Mouse (Mus musculus) hindbrain, embryonic 13.5 days (tissue): Measurements from ENCODE around the gene Zfp853. TPM values are rescaled to one million over a fixed set of nuclear protein-coding genes. Genes with fewer than 3 reads are reported as not detected.
A peak's percentile ranks its signal among the peaks of the same experiment; 100 is the strongest.

Source experiments
- ATAC-seq: fragments of 200-750 bp; cut with Nextera tagmentation; 2 replicates; pipeline ENCODE4 v1.8.0; 2017; ENCODE audit warnings: moderate TSS enrichment; ENCODE audit not compliant: low FRiP score
- H3K27ac ChIP-seq: fragments of 300-500 bp; sonication (generic); 2 replicates; pipeline ENCODE4 v1.5.1; 2015; ENCODE audit warnings: inconsistent platforms, mild to moderate bottlenecking, moderate library complexity
- H3K27me3 ChIP-seq: fragments of 300-500 bp; sonication (generic); 2 replicates; pipeline ENCODE4 v1.6.1; 2015; ENCODE audit warnings: mild to moderate bottlenecking, inconsistent platforms
- H3K36me3 ChIP-seq: fragments of 300-500 bp; sonication (generic); 2 replicates; pipeline ENCODE4 v1.6.1; 2015; ENCODE audit warnings: mild to moderate bottlenecking, inconsistent platforms
- H3K4me1 ChIP-seq: fragments of 300-500 bp; sonication (generic); replicated peaks from 2 replicates; pipeline ENCODE4 v1.6.1; 2015; ENCODE audit warnings: inconsistent platforms
- H3K4me2 ChIP-seq: fragments of 300-500 bp; sonication (generic); 2 replicates; pipeline ENCODE4 v1.6.1; 2015; ENCODE audit warnings: inconsistent platforms, mild to moderate bottlenecking, moderate library complexity
- H3K4me3 ChIP-seq: fragments of 300-500 bp; sonication (generic); 2 replicates; pipeline ENCODE4 v1.5.1; 2015; ENCODE audit warnings: mild to moderate bottlenecking, inconsistent platforms
- H3K9ac ChIP-seq: fragments of 300-500 bp; sonication (generic); 2 replicates; pipeline ENCODE4 v1.6.1; 2015; ENCODE audit warnings: mild to moderate bottlenecking, inconsistent platforms
- H3K9me3 ChIP-seq: fragments of 300-500 bp; sonication (generic); 2 replicates; pipeline ENCODE4 v1.6.1; 2016; ENCODE audit warnings: inconsistent platforms
- WGBS: fragments of 180-500 bp; shearing (Covaris S2); methylation state at CpG from one replicate; pipeline ENCODE4 v1.1.7; 2015; 5-methylcytosine and 5-hydroxymethylcytosine counted together
- polyA plus RNA-seq: library from polyadenylated mRNA; unstranded; fragments of >200 nt; fragmentation: Nextera tagmentation; extraction: Ambion mirVana; gene quantifications from 2 replicates; pipeline ENCODE4 v1.2.1, GENCODE M21; 2015

The Zfp853 gene
- polyA plus RNA-seq, 1 experiment from 2014 or later = not detected

DNA sequence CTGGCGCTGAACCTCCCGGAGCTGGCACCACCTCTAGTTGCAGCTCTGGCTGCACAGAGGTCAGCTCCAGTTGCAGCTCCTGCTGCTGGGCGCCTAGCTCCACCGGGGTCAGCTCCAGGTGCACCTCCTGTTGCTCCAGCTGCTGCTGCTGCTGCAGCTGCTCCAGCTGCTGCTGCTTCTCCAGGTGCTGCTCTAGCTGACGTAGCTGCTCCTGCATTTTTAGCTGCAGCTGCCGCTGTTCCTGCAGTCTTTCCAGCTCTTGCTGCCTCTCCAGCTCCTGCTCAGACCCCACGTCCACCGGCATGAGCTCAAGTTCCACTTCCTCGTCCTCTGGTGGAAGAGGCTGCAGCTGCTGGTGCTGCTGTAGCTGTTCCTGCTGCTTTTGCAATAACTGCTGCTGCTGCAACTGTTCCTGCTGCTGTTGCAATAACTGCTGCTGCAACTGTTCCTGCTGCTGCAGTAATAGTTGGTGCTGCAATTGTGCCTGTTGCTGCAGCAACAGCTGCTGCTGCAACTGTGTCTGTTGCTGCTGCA lies 5.0 kb downstream of the Zfp853 start:
- peak overlapping the region; percentile 30 for H3K4me3 ChIP-seq
- H3K27ac ChIP-seq = no peak overlapping the region
- H3K4me2 ChIP-seq = peak overlapping the region; percentile 48
- H3K4me1 ChIP-seq = peaks cover 26% of the 10 kb centered on the region
- ATAC-seq = no peak
- H3K27me3 ChIP-seq = peaks cover 95% of the 10 kb centered on the region
- H3K9ac ChIP-seq = peak overlapping the region; percentile 56; the same call in 1 of the 2 replicates
- 16% methylated on average over 9 of the region's 9 CpGs for WGBS
- peaks cover 7% of the 10 kb centered on the region; the same call in 1 of the 2 replicates for H3K36me3 ChIP-seq
- no peaks in the 10 kb centered on the region for H3K9me3 ChIP-seq

GRCm38 (mm10) chr5:143287774-143288328 lies 5.6 kb downstream of the Zfp853 start:
- Histone ChIP-seq H3K4me3 (peak overlapping the region; percentile 30), H3K27ac (no peak overlapping the region), H3K4me1 (peaks cover 20% of the 10 kb centered on the region), H3K27me3 (peaks cover 89% of the 10 kb centered on the region), H3K9me3 (no peaks in the 10 kb centered on the region), H3K36me3 (peaks cover 7% of the 10 kb centered on the region; the same call in 1 of the 2 replicates), H3K4me2 (peak overlapping the region; percentile 48), H3K9ac (peak overlapping the region; percentile 56)
- no peak for ATAC-seq
- 2% methylated on average over 47 of the region's 48 CpGs for WGBS

DNA sequence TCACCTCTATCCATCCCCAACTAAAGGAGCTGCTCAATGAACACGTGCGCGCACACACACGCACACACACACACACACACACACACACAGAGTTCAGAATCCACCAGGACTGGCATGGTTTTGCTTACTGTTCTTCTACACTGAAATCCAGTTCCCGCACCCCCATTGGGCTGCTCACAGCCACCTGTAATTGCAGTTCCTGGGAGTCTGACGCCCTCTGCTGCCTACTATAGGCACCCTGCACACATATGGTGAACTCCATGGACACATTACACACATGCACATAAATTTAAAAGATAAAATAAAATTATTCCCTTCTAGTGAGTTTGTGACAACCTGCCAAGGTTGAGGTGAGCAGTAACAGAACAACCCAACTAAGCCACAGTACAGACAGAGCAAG lies 8.7 kb downstream of the Zfp853 start:
- Histone ChIP-seq H3K4me3 (no peak overlapping the region), H3K36me3 (peaks cover 7% of the 10 kb centered on the region; the same call in 1 of the 2 replicates), H3K4me1 (peaks cover 16% of the 10 kb centered on the region), H3K27me3 (peaks cover 69% of the 10 kb centered on the region), H3K4me2 (no peak overlapping the region), H3K9me3 (no peaks in the 10 kb centered on the region), H3K9ac (no peak overlapping the region), H3K27ac (no peak overlapping the region)
- ATAC-seq = no peak
- WGBS = 49% methylated on average over 6 of the region's 6 CpGs

GRCm38 (mm10) chr5:143279247-143279646 lies 14.2 kb downstream of the Zfp853 start:
- H3K9ac ChIP-seq = no peak overlapping the region
- H3K9me3 ChIP-seq = no peaks in the 10 kb centered on the region
- no peak overlapping the region for H3K4me3 ChIP-seq
- WGBS = 41% methylated on average over 10 of the region's 10 CpGs
- H3K27ac ChIP-seq = no peak overlapping the region
- H3K4me1 ChIP-seq = no peaks in the 10 kb centered on the region
- H3K4me2 ChIP-seq = no peak overlapping the region
- H3K27me3 ChIP-seq = peaks cover 35% of the 10 kb centered on the region; the same call in 1 of the 2 replicates
- no peaks in the 10 kb centered on the region for H3K36me3 ChIP-seq
- ATAC-seq = no peak

- H3K27ac ChIP-seq = no peak overlapping the region
- H3K9ac ChIP-seq = 0 out of 2 replicates have a peak overlapping the region, but pooled peaks have one; percentile 29
- H3K4me1 ChIP-seq = peaks cover 14% of the 10 kb centered on the region
- no peak overlapping the region for H3K4me2 ChIP-seq
- H3K27me3 ChIP-seq = peaks cover 33% of the 10 kb centered on the region; the same call in 1 of the 2 replicates
- no peaks in the 10 kb centered on the region for H3K36me3 ChIP-seq
- no peak for ATAC-seq
- 62% methylated on average over 5 of the region's 5 CpGs for WGBS
- H3K4me3 ChIP-seq = no peak overlapping the region
- no peaks in the 10 kb centered on the region for H3K9me3 ChIP-seq
Measured at GRCm38 (mm10) chr5:143275761-143276160, 17.7 kb downstream of the Zfp853 start.

- Histone ChIP-seq H3K4me3 (no peak overlapping the region), H3K9me3 (no peaks in the 10 kb centered on the region), H3K36me3 (no peaks in the 10 kb centered on the region), H3K4me2 (no peak overlapping the region), H3K27ac (no peak overlapping the region), H3K9ac (no peak overlapping the region), H3K27me3 (peaks cover 12% of the 10 kb centered on the region; the same call in 1 of the 2 replicates), H3K4me1 (peaks cover 35% of the 10 kb centered on the region)
- ATAC-seq = no peak
- WGBS = 85% methylated on average over 16 of the region's 16 CpGs
Measured at GRCm38 (mm10) chr5:143272540-143273330, 20.7 kb downstream of the Zfp853 start.

DNA sequence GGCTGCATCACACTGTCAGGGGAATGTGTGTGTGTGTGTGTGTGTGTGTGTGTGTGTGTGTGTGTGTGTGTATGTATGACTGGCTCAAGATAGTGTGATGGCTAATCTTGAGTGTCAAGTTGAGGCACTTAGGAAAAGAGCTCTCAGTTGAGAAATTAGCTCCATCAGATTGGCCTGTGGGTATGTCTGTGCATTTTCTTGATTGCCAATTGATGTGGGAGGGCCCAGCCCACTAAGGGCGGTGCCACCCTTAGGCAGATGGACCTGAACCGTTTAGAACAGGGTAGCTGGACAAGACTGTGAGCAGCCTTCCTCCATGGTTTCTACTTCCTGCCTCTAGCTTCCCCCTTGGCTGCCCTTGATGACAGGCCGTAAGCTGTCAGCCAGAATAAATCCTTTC lies 21.3 kb downstream of the Zfp853 start:
- Histone ChIP-seq H3K4me2 (no peak overlapping the region), H3K36me3 (no peaks in the 10 kb centered on the region), H3K27me3 (peaks cover 12% of the 10 kb centered on the region; the same call in 1 of the 2 replicates), H3K9ac (no peak overlapping the region), H3K4me3 (no peak overlapping the region), H3K27ac (no peak overlapping the region), H3K9me3 (no peaks in the 10 kb centered on the region), H3K4me1 (peaks cover 38% of the 10 kb centered on the region)
- WGBS = 85% methylated on average over 3 of the region's 3 CpGs
- no peak for ATAC-seq

- no peak overlapping the region for H3K4me3 ChIP-seq
- no peak overlapping the region for H3K27ac ChIP-seq
- peaks cover 43% of the 10 kb centered on the region for H3K4me1 ChIP-seq
- H3K9me3 ChIP-seq = no peaks in the 10 kb centered on the region
- ATAC-seq = no peak
- peak overlapping the region; percentile 90; the same call in 1 of the 2 replicates for H3K4me2 ChIP-seq
- no peaks in the 10 kb centered on the region for H3K36me3 ChIP-seq
- WGBS = 87% methylated on average over 6 of the region's 6 CpGs
- H3K27me3 ChIP-seq = peaks cover 12% of the 10 kb centered on the region; the same call in 1 of the 2 replicates
- no peak overlapping the region for H3K9ac ChIP-seq
Measured at GRCm38 (mm10) chr5:143271642-143272041, 21.8 kb downstream of the Zfp853 start.

GRCm38 (mm10) chr5:143270151-143270519 lies 23.3 kb downstream of the Zfp853 start:
- no peak; the same call in 1 of the 2 replicates for ATAC-seq
- Histone ChIP-seq H3K36me3 (no peaks in the 10 kb centered on the region), H3K4me1 (peaks cover 53% of the 10 kb centered on the region), H3K9me3 (no peaks in the 10 kb centered on the region), H3K4me2 (peak overlapping the region; percentile 90), H3K27me3 (0 out of 2 replicates have a peak, but pooled peaks cover 3% of the 10 kb centered on the region), H3K4me3 (peak overlapping the region; percentile 81), H3K27ac (peak overlapping the region; percentile 91), H3K9ac (peak overlapping the region; percentile 96)
- WGBS = 5% methylated on average over 12 of the region's 12 CpGs

DNA sequence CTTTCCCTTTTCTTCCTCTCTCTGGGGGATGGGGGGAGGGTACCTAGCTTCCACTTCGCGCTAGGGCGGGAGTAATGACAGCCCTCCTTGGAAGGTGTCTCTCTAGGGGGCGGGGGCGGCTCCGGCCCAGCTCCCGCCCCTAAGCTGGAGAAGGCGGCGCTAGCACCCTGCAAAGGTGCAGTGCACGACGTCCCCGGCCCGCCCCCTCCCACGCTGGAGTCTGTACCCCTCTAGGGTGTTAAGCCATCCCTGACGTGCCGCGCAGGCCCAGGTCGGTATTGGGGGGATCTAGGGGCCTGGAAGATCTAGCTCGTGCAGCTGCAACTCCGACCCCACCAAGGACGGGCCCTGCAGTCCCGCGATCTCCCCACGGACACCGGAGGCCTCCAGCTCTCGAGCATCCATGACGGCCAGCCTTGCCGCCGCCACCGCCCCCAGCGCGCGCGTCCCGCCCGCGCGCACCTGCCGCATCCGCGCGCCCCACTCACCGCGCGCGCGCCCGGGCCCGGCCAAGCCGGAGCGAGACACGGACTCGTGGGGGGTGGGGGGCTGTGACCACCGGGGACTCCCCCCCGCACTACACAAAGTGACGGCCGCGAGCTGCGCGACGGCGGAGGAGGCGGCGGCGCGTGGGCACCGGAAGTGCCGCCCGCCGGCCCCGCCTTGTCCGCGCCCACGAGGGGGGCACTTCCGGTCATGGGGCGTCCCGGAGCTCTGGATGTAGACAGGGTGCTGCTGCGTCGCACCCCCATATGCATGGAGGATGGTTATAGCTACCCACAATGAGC lies 23.9 kb downstream of the Zfp853 start, which contains the start of gene Zfp316:
Zfp316 (minus strand) TSS at position 660 of the 788 bp plus-strand sequence.
- WGBS = under 1% methylated on average over 79 of the region's 79 CpGs
- Histone ChIP-seq H3K9me3 (no peaks in the 10 kb centered on the region), H3K36me3 (peaks cover 5% of the 10 kb centered on the region), H3K4me3 (peak within 1 kb of the TSS; percentile 81), H3K27ac (peak within 1 kb of the TSS; percentile 91), H3K9ac (peak within 1 kb of the TSS; percentile 96), H3K27me3 (0 out of 2 replicates have a peak, but pooled peaks cover 3% of the 10 kb centered on the region), H3K4me1 (peaks cover 53% of the 10 kb centered on the region), H3K4me2 (peak within 1 kb of the TSS; percentile 90)
- peak; percentile 88 for ATAC-seq

DNA sequence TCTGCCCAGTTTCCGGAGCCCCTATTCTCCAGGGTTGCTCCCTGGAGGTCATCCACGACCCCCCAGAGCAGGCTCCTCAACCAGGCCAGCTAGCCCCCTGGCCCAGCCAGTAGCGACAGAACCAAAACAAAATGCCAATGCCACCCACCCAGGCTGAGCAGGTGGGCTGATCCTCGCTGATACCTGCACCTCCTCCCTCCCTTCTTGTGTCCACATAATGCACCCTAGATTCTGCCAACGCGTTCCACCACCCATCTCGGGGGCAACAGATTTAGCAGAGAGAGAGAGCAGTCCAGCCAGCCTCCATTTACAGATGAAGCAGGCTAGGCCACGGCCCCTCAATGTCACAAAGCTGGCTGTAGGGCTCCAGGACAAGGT lies 24.4 kb downstream of the Zfp853 start:
- ATAC-seq = peak; percentile 7; the same call in 1 of the 2 replicates
- peaks cover 11% of the 10 kb centered on the region for H3K36me3 ChIP-seq
- peak overlapping the region; percentile 90 for H3K4me2 ChIP-seq
- peak overlapping the region; percentile 81 for H3K4me3 ChIP-seq
- H3K9me3 ChIP-seq = no peaks in the 10 kb centered on the region
- peaks cover 53% of the 10 kb centered on the region for H3K4me1 ChIP-seq
- 23% methylated on average over 8 of the region's 8 CpGs for WGBS
- H3K27ac ChIP-seq = peak overlapping the region; percentile 91
- 0 out of 2 replicates have a peak, but pooled peaks cover 1% of the 10 kb centered on the region for H3K27me3 ChIP-seq
- H3K9ac ChIP-seq = peak overlapping the region; percentile 96
